Mouse (Mus musculus) 3134 (cell line): Measurements from ENCODE around the gene Zbtb32.

Experiments used
- DNase-seq: peaks from one replicate; pipeline ENCODE4 v3.0.0-alpha.2; 2011; ENCODE audit warnings: low spot score; ENCODE audit not compliant: insufficient read length; ENCODE audit errors: extremely low read depth

The Zbtb32 gene

GRCm38 (mm10) chr7:30572389-30572788 lies 26.3 kb downstream of the Zbtb32 start:
- no peak for DNase-seq

- no peak for DNase-seq
Measured at GRCm38 (mm10) chr7:30567555-30567954, 31.2 kb downstream of the Zbtb32 start.

- DNase-seq: no peak
Measured at GRCm38 (mm10) chr7:30566033-30566432, 32.7 kb downstream of the Zbtb32 start.

GRCm38 (mm10) chr7:30564970-30565571 lies 33.6 kb downstream of the Zbtb32 start, which contains the start of gene Igflr1:
TSS of gene Igflr1 (plus strand) at chr7:30565427.
- no peak for DNase-seq

- no peak for DNase-seq
Measured at GRCm38 (mm10) chr7:30563906-30564280, 34.8 kb downstream of the Zbtb32 start.

GRCm38 (mm10) chr7:30563117-30563905 lies 35.4 kb downstream of the Zbtb32 start, which contains the start of the genes U2af1l4, Gm49396 and Psenen:
TSS of gene U2af1l4 (plus strand) at chr7:30563301.
TSS of gene Gm49396 (plus strand) at chr7:30563344.
TSS of gene Psenen (minus strand) at chr7:30563627.
- DNase-seq: peak; percentile 85

GRCm38 (mm10) chr7:30562526-30563116 lies 36.1 kb downstream of the Zbtb32 start:
- no peak for DNase-seq

- DNase-seq: no peak
Measured at GRCm38 (mm10) chr7:30560296-30560695, 38.4 kb downstream of the Zbtb32 start.

- DNase-seq: peak; percentile 89
Measured at GRCm38 (mm10) chr7:30559443-30559954, 39.2 kb downstream of the Zbtb32 start, which contains the start of gene Lin37. TSS of gene Lin37 (minus strand) at chr7:30559838.

GRCm38 (mm10) chr7:30558656-30559442 lies 39.9 kb downstream of the Zbtb32 start:
- DNase-seq: no peak

- no peak for DNase-seq
Measured at GRCm38 (mm10) chr7:30557901-30558514, 40.7 kb downstream of the Zbtb32 start.

GRCm38 (mm10) chr7:30556894-30557536 lies 41.7 kb downstream of the Zbtb32 start:
- DNase-seq: no peak

GRCm38 (mm10) chr7:30553810-30554584 lies 44.7 kb downstream of the Zbtb32 start:
- DNase-seq: peak; percentile 29

- DNase-seq: peak; percentile 77
Measured at GRCm38 (mm10) chr7:30553021-30553589, 45.6 kb downstream of the Zbtb32 start.

GRCm38 (mm10) chr7:30552102-30553020 lies 46.3 kb downstream of the Zbtb32 start, which contains the start of the genes Hspb6 and Proser3:
TSS of gene Hspb6 (plus strand) at chr7:30552178.
TSS of gene Proser3 (minus strand) at chr7:30552299.
- DNase-seq: peak; percentile 93

- DNase-seq: no peak
Measured at GRCm38 (mm10) chr7:30551445-30552101, 47.1 kb downstream of the Zbtb32 start.

GRCm38 (mm10) chr7:30550603-30551002 lies 48.1 kb downstream of the Zbtb32 start:
- no peak for DNase-seq
